Mouse (Mus musculus): Measurements from ENCODE around the gene Gm8332. TPM values are rescaled to one million over a fixed set of nuclear protein-coding genes. Genes with fewer than 3 reads are reported as not detected.
"Not testable (repeated sequence)": the region's sequence is repeated elsewhere in the genome, so short reads cannot be mapped to it uniquely, and the experiment has no call there.

Gene Gm8332
- total RNA-seq (2014; fragmentation: Nextera tagmentation): not detected in 2 replicates
- not detected in 2 replicates for total RNA-seq (2017)

DNA sequence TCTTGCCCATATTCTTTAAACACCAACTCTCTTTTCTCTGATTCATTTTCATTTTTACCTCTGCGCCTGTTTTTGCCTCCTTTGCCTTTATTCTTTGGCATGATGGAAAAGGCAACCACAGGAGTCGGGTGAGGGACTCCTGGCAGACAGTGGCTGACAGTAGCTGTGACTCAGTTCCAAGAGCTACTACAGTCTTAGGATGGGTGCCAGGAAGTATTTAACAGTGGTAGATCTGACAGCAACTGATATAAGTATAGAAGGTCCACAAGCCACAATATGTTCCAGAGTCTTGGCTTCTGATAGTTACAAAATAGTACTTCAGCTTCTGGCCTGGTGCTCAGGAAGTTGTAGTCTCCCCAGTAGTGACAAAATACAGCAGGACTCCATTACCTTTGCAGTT, at the start of gene Gm8332:
Gene Gm8332 (minus strand): TSS at position 101 of the 400 bp plus-strand sequence.
- ATAC-seq (replicated peaks; ENCODE audit: poor library complexity, severe bottlenecking): not testable (repeated sequence)

- not testable (repeated sequence) for ATAC-seq (replicated peaks; ENCODE audit: poor library complexity, severe bottlenecking)
These were observed 47.3 kb upstream of the Gm8332 start for GRCm38 (mm10) chr12:88297171-88297570.

- not testable (repeated sequence) for ATAC-seq (replicated peaks; ENCODE audit: poor library complexity, severe bottlenecking)
These were observed 43.2 kb upstream of the Gm8332 start for GRCm38 (mm10) chr12:88293082-88293481.

GRCm38 (mm10) chr12:88285224-88285623, 35.3 kb upstream of the Gm8332 start:
- not testable (repeated sequence) for ATAC-seq (replicated peaks; ENCODE audit: poor library complexity, severe bottlenecking)

DNA sequence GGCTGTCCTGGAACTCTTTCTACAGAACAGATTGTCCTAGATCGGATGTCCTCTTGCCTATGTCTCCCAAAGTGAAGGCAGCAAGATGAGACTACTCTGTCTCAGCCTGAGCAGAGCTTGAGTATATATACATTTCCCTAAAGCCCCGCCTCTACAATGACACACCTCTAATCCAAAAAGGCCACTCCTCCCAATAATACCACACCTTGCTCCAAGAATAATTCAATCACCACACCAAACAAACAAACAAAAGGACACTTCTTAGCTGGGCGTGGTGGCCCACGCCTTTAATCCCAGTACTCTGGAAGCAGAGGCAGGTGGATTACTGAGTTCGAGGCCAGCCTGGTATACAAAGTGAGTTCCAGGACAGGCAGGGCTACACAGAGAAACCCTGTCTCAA, 24.5 kb upstream of the Gm8332 start, which contains the start of gene Gm5662:
Gene Gm5662 (minus strand): TSS at position 101 of the 400 bp plus-strand sequence.
- not testable (repeated sequence) for ATAC-seq (replicated peaks; ENCODE audit: poor library complexity, severe bottlenecking)

- ATAC-seq (replicated peaks; ENCODE audit: poor library complexity, severe bottlenecking): no peak
These were observed 7.3 kb upstream of the Gm8332 start for GRCm38 (mm10) chr12:88257241-88257640.

DNA sequence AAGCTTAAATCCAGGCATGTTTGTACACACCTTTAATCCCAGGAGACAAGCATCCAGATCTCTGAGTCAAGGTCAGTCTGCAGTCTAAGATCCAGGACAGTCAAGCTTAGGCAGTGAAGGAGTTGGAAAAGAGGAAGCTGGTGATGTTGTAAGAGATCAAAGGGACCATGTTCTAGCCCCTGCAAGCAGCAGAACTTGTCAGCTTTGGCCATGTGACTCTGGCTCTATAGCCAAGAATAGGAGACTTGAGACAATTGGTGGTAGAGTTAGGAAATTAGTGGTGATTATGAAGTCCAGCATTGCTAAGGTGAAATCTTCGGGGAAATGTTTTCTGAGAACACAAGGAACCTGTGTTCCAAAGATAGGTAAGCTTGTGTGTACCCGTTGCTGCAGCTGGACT, 6.0 kb upstream of the Gm8332 start:
- not testable (repeated sequence) for ATAC-seq (replicated peaks; ENCODE audit: poor library complexity, severe bottlenecking)

- ATAC-seq (replicated peaks; ENCODE audit: poor library complexity, severe bottlenecking): not testable (repeated sequence)
These were observed 4.1 kb downstream of the Gm8332 start for GRCm38 (mm10) chr12:88245786-88246185.

GRCm38 (mm10) chr12:88242940-88243339, 7.0 kb downstream of the Gm8332 start:
- ATAC-seq (replicated peaks; ENCODE audit: poor library complexity, severe bottlenecking): not testable (repeated sequence)

GRCm38 (mm10) chr12:88219445-88219844, 30.5 kb downstream of the Gm8332 start:
- ATAC-seq (replicated peaks; ENCODE audit: poor library complexity, severe bottlenecking): no peak

DNA sequence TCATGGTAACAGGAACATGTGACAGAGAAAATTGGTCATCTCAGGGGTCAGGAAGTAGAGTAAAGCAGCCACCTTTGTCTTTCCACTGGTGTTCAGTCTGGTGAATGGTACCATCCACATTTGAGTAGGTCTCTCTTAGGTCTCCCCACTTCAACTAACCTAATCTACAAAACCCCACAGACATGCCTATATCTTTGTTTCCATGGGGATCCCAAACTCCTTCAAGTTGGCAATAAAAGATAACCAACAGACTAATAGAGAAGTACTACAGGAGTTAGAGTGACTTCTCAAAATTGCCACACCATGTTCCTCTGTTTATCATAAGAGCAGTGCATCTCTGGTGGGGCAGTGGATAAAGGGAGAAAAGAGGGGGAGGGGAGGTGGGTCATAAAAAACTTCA, 31.8 kb downstream of the Gm8332 start:
- not testable (repeated sequence) for ATAC-seq (replicated peaks; ENCODE audit: poor library complexity, severe bottlenecking)

DNA sequence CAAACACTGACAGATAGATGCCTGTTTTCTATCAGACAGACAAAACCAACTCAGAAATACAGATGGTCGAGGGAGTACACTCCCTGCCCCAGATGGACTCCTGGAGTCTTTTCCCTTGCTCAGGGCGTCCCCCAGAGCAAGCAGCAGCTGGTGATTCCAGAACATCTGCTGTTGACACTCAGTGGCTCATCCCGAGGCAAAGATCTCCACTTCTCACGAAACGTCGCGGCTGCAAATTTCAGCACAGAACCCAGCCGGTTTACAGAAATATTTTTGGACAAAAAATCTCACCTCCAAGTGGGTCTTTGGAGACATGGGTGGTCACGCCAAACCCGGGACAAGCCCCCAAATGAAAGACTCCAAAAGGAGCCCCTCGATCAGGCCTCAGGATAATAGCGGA, 35.3 kb downstream of the Gm8332 start:
- ATAC-seq (replicated peaks; ENCODE audit: poor library complexity, severe bottlenecking): no peak

GRCm38 (mm10) chr12:88211458-88211857, 38.4 kb downstream of the Gm8332 start:
- not testable (repeated sequence) for ATAC-seq (replicated peaks; ENCODE audit: poor library complexity, severe bottlenecking)

DNA sequence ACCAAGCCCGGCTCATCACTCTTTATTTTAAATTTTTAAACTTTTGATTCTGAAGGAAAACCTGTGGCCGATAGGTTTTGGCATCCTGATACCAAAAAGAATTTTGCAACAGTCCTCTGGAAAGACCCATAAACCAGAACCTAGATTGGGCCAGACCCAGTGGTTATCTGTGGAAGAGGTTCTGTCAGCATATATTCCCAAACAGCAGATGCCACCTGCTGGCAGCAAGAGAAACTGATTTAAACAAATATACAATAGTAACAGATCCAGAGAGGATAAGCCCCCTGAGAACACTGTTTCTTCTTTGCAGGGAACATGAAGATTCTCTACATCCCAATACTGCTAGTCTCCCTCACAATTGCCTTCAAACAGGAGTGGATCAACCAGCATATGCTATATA, 47.0 kb downstream of the Gm8332 start:
- ATAC-seq (replicated peaks; ENCODE audit: poor library complexity, severe bottlenecking): no peak

Other genes with a start within 250 kb of the Gm8332 start
- not detected in 2 replicates for gene Gm2075, start 238.3 kb downstream of the Gm8332 start, total RNA-seq (2014; fragmentation: Nextera tagmentation)
- not detected in 2 replicates for gene Gm2075, start 238.3 kb downstream of the Gm8332 start, total RNA-seq (2017)
- not detected in 2 replicates for gene Gm6803, start 231.3 kb downstream of the Gm8332 start, total RNA-seq (2014; fragmentation: Nextera tagmentation)
- not detected in 2 replicates for gene Gm6803, start 231.3 kb downstream of the Gm8332 start, total RNA-seq (2017)
- gene Gm2056, start 223.1 kb downstream of the Gm8332 start, total RNA-seq (2014; fragmentation: Nextera tagmentation): not detected in 2 replicates
- not detected in 2 replicates for gene Gm2056, start 223.1 kb downstream of the Gm8332 start, total RNA-seq (2017)
- gene Gm16368, start 166.4 kb downstream of the Gm8332 start, total RNA-seq (2014; fragmentation: Nextera tagmentation): not detected in 2 replicates
- not detected in 2 replicates for gene Gm16368, start 166.4 kb downstream of the Gm8332 start, total RNA-seq (2017)
- not detected in 2 replicates for gene Gm10436, start 68.0 kb downstream of the Gm8332 start, total RNA-seq (2014; fragmentation: Nextera tagmentation)
- not detected in 2 replicates for gene Gm10436, start 68.0 kb downstream of the Gm8332 start, total RNA-seq (2017)
- not detected in 2 replicates for gene Gm5662, start 24.4 kb upstream of the Gm8332 start, total RNA-seq (2014; fragmentation: Nextera tagmentation)
- not detected in 2 replicates for gene Gm5662, start 24.4 kb upstream of the Gm8332 start, total RNA-seq (2017)
- gene Gm5039, start 73.9 kb upstream of the Gm8332 start, total RNA-seq (2014; fragmentation: Nextera tagmentation): not detected in 2 replicates
- gene Gm5039, start 73.9 kb upstream of the Gm8332 start, total RNA-seq (2017): not detected in 2 replicates
- gene Adck1, start 110.5 kb upstream of the Gm8332 start, total RNA-seq (2014; fragmentation: Nextera tagmentation): 13.8 and 17.2 TPM in 2 replicates
- gene Adck1, start 110.5 kb upstream of the Gm8332 start, total RNA-seq (2017): 20.3 and 29.4 TPM in 2 replicates